Mouse (Mus musculus) adrenal gland (tissue): ENCODE results near the gene Sash1.

Source experiments
- intact Hi-C: fragments of 180-260 bp; cut with DNase I; formaldehyde crosslinking; loops from one replicate; pipeline ENCODE4 v1.15.1; 2025

Sash1 gene

GRCm38 (mm10) chr10:8801139-8801613, 84.7 kb downstream of the Sash1 start:
- intact Hi-C loops, result no loop called here

GRCm38 (mm10) chr10:8797826-8798225, 88.0 kb downstream of the Sash1 start:
- intact Hi-C loops, result no loop called here

GRCm38 (mm10) chr10:8795336-8795735, 90.5 kb downstream of the Sash1 start:
- intact Hi-C loops, result loop anchor here (2.0 kb wide), 1 partner anchor 53 kb away; no protein-coding TSS in a partner anchor

- intact Hi-C loops, result no loop called here
Measured at GRCm38 (mm10) chr10:8792412-8792811, 93.5 kb downstream of the Sash1 start.

GRCm38 (mm10) chr10:8789096-8789495, 96.8 kb downstream of the Sash1 start:
- intact Hi-C loops, result loop anchor here (5.0 kb wide), 1 partner anchor 288 kb away; no protein-coding TSS in a partner anchor

- intact Hi-C loops, result loop anchor here (5.0 kb wide), 1 partner anchor 290 kb away; no protein-coding TSS in a partner anchor
Measured at GRCm38 (mm10) chr10:8787221-8787620, 98.6 kb downstream of the Sash1 start.

GRCm38 (mm10) chr10:8785451-8786145, 100.3 kb downstream of the Sash1 start:
- intact Hi-C loops, result loop anchor here (5.0 kb wide), 1 partner anchor 292 kb away; no protein-coding TSS in a partner anchor

GRCm38 (mm10) chr10:8781876-8782372, 103.9 kb downstream of the Sash1 start:
- intact Hi-C loops, result no loop called here

- intact Hi-C loops, result no loop called here
Measured at GRCm38 (mm10) chr10:8779842-8780241, 106.0 kb downstream of the Sash1 start.

GRCm38 (mm10) chr10:8778845-8779244, 107.0 kb downstream of the Sash1 start:
- intact Hi-C loops, result no loop called here

- intact Hi-C loops, result no loop called here
Measured at GRCm38 (mm10) chr10:8777552-8778253, 108.2 kb downstream of the Sash1 start.

GRCm38 (mm10) chr10:8776791-8777190, 109.1 kb downstream of the Sash1 start:
- intact Hi-C loops, result no loop called here

GRCm38 (mm10) chr10:8775794-8776193, 110.1 kb downstream of the Sash1 start:
- intact Hi-C loops, result no loop called here

GRCm38 (mm10) chr10:8772464-8773209, 113.2 kb downstream of the Sash1 start:
- intact Hi-C loops, result no loop called here

GRCm38 (mm10) chr10:8770931-8771653, 114.8 kb downstream of the Sash1 start:
- intact Hi-C loops, result no loop called here

GRCm38 (mm10) chr10:8768654-8769053, 117.2 kb downstream of the Sash1 start:
- intact Hi-C loops, result no loop called here

- intact Hi-C loops, result no loop called here
Measured at GRCm38 (mm10) chr10:8767381-8767780, 118.5 kb downstream of the Sash1 start.

- intact Hi-C loops, result no loop called here
Measured at GRCm38 (mm10) chr10:8765922-8766522, 119.8 kb downstream of the Sash1 start.

GRCm38 (mm10) chr10:8762771-8763170, 123.1 kb downstream of the Sash1 start:
- intact Hi-C loops, result no loop called here

- intact Hi-C loops, result no loop called here
Measured at GRCm38 (mm10) chr10:8762209-8762701, 123.6 kb downstream of the Sash1 start.
